Mouse (Mus musculus) activated CD4-positive, CD25-positive, alpha-beta regulatory T cell, adult 9 weeks (primary cell): Measurements from ENCODE around the gene Prkcg. TPM values are rescaled to one million over a fixed set of nuclear protein-coding genes. Genes with fewer than 3 reads are reported as not detected.

Experiments used
- polyA plus RNA-seq: library from polyadenylated mRNA; unstranded; fragments of 100-300 nt; shearing (Covaris generic); gene quantifications from one replicate; pipeline ENCODE4 v1.2.1, GENCODE M21; 2017

Prkcg gene
- polyA plus RNA-seq, result 0.28 TPM

GRCm38 (mm10) chr7:3288976-3289970, at the start of gene Prkcg, which contains the start of gene Myadm:
Gene Prkcg (plus strand): TSS chr7:3289179.
Gene Myadm (plus strand): TSS chr7:3289080.

GRCm38 (mm10) chr7:3332619-3333521, 43.9 kb downstream of the Prkcg start, which contains the start of gene Cacng7:
Gene Cacng7 (plus strand): TSS chr7:3332955.

Other genes starting within 250 kb of the Prkcg start
- not detected for gene AU018091, start 120.0 kb upstream of the Prkcg start, polyA plus RNA-seq
- gene Nlrp12, start 39.4 kb upstream of the Prkcg start, polyA plus RNA-seq, result not detected
- 14.6 TPM for gene Myadm, start 99 bp upstream of the Prkcg start, polyA plus RNA-seq
- not detected for gene Cacng7, start 43.8 kb downstream of the Prkcg start, polyA plus RNA-seq
- not detected for gene Cacng8, start 101.5 kb downstream of the Prkcg start, polyA plus RNA-seq
- gene Cacng6, start 135.0 kb downstream of the Prkcg start, polyA plus RNA-seq, result not detected
- not detected for gene Tarm1, start 213.4 kb downstream of the Prkcg start, polyA plus RNA-seq